Mouse (Mus musculus) mouse trophoblast stem cell (cell line): Measurements from ENCODE around the gene Dpp6.

Source experiments
- in situ Hi-C, 2 experiments: fragments of 300-500 bp; cut with MseI, MboI; formaldehyde crosslinking; loops; 2 replicates in 1 of 2; 3 replicates in 1 of 2; pipeline ENCODE4 v1.15.1; 2025

The Dpp6 gene

GRCm38 (mm10) chr5:27657672-27658071 lies 840.7 kb downstream of the Dpp6 start:
- in situ Hi-C loops = no loop called here

DNA sequence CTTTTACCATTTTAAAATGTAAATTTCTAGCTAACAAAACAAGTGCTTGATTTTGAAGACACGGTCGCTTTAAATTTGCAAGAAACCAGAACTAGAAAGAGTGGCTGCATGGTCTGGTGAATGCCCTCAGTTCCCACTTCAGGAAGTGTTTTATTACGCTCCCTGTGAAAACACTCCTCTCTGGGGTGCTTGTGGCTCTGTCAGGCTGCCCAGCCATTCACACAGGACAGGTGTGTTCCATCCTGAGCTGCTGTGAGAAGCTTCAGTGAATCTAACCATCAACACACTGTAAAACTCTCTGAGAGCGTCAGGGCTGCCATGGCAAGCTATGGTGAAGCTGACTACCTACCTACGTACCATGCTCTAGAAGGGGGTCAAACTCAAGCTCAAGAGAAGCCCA lies 841.2 kb downstream of the Dpp6 start:
- in situ Hi-C loops = no loop called here

GRCm38 (mm10) chr5:27658569-27658968 lies 841.6 kb downstream of the Dpp6 start:
- in situ Hi-C loops = no loop called here

DNA sequence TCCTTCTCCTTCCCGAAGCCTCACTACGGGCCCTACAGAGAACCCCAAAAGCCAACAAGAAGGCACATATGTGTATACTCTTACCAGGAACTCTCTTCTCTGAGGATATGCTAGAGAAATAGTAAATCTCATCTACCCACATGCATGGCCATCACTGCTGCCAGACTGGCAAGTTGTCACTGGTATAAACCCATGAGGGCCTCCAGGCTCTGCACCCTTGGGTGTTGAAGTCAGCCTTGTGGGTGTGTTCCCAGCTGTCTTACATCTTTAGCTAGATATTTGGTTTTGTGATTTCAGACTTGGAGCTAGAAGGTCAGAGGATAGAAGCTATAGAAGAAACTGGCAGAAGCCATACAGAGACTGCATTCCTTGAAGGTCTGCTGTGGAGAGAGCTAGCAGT lies 842.0 kb downstream of the Dpp6 start:
- in situ Hi-C loops = no loop called here

DNA sequence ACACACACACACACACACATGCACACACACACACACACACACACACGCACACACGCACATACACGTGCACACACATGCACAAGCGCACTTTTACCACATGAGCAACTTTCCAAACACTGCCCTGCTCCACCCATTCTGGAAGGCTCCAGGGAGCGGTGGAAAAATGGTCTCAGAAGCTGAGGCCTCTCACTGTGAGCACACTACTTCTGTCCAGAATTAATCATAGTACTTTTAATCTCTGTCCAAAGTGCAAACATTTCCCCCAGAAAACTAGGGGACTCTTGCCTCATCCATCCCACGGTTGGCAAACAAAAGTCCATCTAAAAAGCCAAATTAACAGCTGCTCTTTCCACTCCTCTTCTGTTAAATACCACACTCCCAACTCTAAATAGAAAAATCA lies 842.8 kb downstream of the Dpp6 start:
- in situ Hi-C loops = no loop called here

- in situ Hi-C loops = no loop called here
Observed at GRCm38 (mm10) chr5:27664111-27664510, 847.1 kb downstream of the Dpp6 start.

GRCm38 (mm10) chr5:27671487-27671886 lies 854.5 kb downstream of the Dpp6 start:
- in situ Hi-C loops = no loop called here

- in situ Hi-C loops = no loop called here
Observed at GRCm38 (mm10) chr5:27677247-27677666, 860.3 kb downstream of the Dpp6 start.

- in situ Hi-C loops = no loop called here
Observed at GRCm38 (mm10) chr5:27679151-27679550, 862.1 kb downstream of the Dpp6 start.

DNA sequence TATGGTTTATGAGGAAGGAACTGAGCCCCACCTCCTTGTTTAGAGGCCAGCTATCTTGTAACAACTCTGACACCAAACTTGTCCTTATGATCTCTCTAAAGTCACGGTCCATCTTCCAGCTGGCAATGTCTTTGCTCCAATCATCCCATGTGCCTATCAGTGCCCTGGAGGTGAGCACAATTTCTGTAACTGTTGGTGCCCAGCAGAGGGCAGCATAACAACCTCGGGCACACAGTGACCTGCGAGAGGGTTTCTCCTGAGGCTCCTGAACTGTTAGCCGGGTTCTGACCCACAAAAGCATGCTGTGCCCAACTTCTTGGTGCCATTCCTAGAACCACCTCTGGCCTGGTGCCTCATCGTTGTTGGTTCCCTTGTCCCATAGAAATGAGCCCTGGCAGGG lies 863.5 kb downstream of the Dpp6 start:
- in situ Hi-C loops = no loop called here

DNA sequence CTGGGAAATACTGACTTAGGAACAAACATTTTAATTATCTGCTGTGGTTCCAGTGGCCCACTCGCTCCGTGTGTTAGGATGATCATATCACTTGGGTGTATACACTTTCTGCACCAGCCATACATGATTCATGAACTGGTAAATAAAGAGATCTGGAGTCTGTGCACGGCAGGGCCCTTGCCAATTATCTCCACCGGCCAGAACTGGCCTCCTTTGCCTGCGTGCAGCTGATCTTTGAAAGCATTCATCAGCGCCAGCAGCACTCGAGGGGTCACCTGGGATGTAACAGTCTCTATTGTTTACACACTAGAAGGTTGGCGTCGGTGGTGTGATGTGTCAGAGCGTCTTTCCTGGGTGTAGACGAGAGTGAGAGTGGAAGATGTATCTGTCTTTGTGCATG lies 868.2 kb downstream of the Dpp6 start:
- in situ Hi-C loops = no loop called here

GRCm38 (mm10) chr5:27685923-27686322 lies 868.9 kb downstream of the Dpp6 start:
- in situ Hi-C loops = no loop called here

GRCm38 (mm10) chr5:27687311-27687710 lies 870.3 kb downstream of the Dpp6 start:
- in situ Hi-C loops = no loop called here

DNA sequence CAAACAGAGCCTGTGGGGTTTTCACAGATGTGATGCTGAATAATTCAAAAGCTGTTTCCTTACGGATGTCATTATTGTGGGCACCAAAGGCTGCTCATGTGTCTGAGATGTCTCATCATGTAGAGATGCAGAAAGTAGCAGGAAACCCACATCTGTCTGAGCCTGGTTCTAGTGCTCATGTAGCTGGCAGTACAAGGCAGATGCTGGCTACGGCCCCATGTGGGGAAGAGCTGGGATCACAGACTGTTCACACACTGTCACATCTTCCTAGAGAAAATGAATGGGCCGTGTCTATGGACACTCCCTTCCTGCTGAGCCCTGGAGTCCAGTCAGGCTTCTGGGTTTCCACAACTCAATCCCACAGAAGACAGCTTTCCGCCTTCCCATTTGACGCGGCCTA lies 885.5 kb downstream of the Dpp6 start:
- in situ Hi-C loops = no loop called here

DNA sequence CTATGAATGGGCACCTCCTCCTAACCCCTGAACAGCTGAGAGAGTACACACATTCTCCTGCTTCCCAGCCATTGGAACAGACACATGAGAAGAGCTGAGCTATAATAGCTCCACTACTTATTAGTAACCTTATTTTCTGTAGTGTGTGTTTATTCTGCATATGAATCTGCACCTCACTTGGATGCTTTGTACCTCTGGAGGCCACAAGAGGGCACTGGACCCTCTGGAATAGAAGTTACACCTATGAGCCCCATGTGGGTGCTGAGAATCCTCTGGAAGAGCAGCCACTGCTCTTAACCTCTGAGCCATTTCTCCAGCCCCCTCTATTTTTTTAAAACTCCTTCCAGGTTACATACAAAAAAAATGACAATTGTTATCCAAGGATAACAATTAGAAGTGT lies 888.0 kb downstream of the Dpp6 start:
- in situ Hi-C loops = no loop called here

GRCm38 (mm10) chr5:27706551-27706950 lies 889.5 kb downstream of the Dpp6 start:
- in situ Hi-C loops = no loop called here

DNA sequence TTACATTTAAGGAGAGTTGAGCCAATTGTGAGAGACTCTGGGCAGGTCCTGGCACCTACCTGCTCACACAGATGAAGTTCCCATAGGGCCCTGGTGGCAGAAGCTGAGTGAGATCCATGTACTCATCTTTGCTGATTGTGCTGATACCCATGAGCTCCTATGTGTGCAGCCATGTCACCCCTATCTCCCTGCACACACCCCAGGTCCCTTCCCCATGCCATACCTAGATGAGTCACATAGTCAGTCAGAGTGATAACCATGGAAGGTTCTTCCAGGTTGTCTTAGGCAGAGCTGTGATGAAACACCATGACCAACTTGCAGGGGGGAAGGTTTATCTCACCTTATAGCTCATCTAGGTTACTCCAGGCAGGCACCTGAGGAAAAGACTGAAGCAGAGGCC lies 890.3 kb downstream of the Dpp6 start:
- in situ Hi-C loops = no loop called here

GRCm38 (mm10) chr5:27708209-27708608 lies 891.2 kb downstream of the Dpp6 start:
- in situ Hi-C loops = no loop called here

- in situ Hi-C loops = no loop called here
Observed at GRCm38 (mm10) chr5:27711461-27712192, 894.6 kb downstream of the Dpp6 start.

DNA sequence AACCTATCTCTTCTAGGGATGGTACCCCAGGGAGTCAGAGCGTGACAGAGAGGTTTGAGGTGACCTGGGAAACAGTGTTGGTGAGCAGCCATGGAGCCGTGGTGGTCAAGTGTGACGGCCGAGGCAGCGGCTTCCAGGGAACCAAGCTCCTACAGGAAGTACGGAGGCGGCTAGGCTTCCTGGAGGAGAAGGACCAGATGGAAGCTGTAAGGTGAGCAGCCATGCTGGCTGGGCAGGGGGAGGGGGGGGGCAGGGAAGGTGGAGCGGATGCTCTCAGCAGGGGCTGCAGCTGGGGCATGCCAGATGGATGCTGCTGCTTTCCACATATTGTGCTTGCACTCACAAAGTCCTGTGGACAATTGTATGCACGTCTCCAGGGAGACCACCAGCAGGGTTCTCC lies 897.4 kb downstream of the Dpp6 start:
- in situ Hi-C loops = no loop called here

DNA sequence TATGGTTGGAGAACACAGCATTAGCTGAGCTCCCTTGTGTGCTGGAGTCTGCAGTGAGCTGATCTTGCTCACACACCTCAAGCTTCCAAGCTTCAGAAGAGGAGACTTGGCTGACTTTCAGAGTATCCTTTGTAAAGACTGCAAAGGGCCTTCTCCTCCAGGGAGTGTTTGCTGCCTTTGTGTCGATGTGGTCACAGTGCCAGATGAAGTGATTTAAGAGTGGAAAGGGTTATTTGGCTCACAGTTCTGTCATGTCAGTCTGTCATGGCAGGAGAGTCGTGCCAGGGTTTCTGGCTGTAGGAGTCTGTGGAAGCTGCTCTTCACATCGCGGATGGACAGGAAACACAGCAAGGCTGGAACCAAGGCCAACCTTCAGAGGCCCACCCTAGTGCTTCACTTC lies 899.0 kb downstream of the Dpp6 start:
- in situ Hi-C loops = no loop called here

DNA sequence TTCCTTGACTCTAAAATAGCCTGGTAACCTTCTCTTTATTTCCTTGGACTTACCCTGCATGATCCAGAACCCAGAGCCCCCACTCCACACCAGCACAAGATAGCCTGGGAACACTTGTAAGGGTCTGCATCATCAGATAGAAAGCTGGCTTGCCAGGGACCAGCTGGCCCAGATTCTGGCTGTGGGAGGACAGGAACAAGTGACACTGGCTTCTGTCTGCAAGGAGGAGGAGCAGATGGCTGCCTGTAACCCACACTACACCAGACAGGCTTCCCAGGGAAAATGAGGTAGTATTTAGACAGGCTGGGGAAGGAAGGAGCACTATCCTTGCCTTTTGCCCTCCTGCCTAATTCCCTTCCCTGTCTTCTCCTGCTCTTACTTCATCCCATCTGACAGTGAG lies 900.3 kb downstream of the Dpp6 start:
- in situ Hi-C loops = no loop called here

DNA sequence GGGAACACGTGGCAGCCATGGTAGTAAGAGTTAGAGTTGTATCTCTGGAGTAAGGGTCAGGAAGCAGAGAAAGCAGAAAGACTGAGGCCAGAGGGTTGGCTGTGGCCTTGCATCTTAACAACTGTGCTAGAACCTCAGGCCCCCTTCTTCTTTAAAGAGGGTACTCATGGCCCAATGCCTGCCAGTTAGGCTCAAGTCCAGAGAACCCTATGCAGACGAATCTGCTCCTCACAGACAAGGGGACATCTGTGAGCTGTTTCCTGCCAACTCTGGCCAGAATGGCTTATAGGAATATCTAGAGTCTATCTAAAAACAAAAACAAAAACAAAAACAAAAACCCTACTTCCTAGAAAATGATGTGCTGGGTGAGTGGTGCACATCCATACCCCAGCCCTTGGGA lies 902.3 kb downstream of the Dpp6 start:
- in situ Hi-C loops = no loop called here

DNA sequence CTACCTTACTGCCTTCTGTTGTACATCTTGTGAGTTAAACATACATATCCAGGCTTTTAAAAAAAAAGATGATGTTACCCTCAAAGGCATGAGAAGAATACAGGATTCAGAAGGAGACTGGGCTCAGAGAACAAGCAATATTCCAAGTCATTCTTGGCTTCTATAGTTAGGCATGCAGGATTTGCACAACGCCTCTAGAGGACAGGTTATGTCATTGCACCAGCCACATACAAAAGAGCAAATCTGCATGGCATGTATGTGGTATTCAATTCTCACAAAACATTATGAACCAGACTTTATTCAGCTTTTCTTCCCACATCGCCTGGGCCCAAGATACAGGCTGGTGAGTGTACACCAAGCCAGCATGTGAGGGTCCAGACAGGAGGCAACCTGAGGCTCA lies 907.5 kb downstream of the Dpp6 start:
- in situ Hi-C loops = no loop called here
